Mouse (Mus musculus) megakaryocyte progenitor cell, adult 5-6 weeks (primary cell): Measurements from ENCODE around the gene Ptpn6. TPM values are rescaled to one million over a fixed set of nuclear protein-coding genes. Genes with fewer than 3 reads are reported as not detected.
"Not testable (repeated sequence)": the region's sequence is repeated elsewhere in the genome, so short reads cannot be mapped to it uniquely, and the experiment has no call there.

Experiments
- ATAC-seq: replicated peaks from 2 replicates; pipeline ENCODE4 v1.8.0; 2016; ENCODE audit warnings: mild to moderate bottlenecking, moderate TSS enrichment, inconsistent platforms; ENCODE audit not compliant: poor library complexity
- total RNA-seq, 2 experiments: library from RNA; stranded (forward) in 1 of 2; stranded (reverse) in 1 of 2; fragments of 157-497, 149-512 nt in 1 of 2; fragments of 200-1000 nt in 1 of 2; gene quantifications; 2 replicates each; pipeline versions ENCODE4 v1.2.3 to v1.2.4; 2015 to 2017

Gene Ptpn6
- total RNA-seq, 2 experiments from 2014 or later, result 121 to 466 TPM

DNA sequence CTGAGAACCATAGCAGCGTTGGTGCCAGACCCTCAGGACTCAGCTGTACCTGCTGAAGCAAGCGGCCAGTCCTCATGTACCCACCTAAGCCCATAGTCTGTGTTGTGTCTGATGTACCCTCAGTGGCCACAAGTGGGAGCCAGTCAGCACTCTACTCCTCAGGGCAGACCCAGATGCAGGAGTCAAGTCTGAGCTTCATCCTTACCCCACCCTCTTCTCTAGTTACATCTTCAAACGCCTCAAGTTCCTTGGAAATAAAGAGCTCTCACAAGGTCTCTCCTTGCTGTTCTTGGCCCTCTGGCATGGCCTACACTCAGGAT lies 35.8 kb downstream of the Ptpn6 start:
- ATAC-seq, result peak; percentile 92

DNA sequence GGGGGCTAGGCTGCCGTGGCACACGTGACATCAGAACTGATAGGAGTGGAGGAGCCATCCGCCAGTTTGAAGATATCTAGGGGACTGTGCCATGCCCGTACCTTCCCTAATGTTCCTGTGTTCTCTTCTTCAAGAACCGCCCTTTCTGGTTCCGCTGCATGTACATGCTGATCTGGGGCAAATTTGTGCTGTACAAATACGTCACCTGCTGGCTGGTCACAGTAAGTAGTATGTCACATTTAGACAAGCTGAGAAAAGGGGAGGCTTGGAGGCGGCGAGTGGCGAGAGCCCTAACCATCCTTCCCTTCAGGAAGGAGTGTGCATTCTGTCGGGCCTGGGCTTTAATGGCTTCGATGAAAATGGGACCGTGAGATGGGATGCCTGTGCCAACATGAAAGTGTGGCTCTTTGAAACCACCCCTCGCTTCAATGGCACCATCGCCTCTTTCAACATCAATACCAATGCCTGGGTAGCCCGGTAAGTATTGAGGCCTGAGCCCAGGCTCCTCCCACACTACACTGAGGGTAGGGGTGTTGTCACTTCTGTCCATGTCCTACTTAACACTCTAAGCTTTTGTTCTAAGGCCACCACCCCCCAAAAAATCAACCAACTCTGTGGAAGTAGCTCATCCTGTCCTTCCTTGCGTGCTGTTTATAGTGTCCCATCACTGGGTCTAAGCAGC lies 36.3 kb downstream of the Ptpn6 start:
- ATAC-seq, result 0 out of 2 replicates have a peak, but pooled peaks have one; percentile 18

DNA sequence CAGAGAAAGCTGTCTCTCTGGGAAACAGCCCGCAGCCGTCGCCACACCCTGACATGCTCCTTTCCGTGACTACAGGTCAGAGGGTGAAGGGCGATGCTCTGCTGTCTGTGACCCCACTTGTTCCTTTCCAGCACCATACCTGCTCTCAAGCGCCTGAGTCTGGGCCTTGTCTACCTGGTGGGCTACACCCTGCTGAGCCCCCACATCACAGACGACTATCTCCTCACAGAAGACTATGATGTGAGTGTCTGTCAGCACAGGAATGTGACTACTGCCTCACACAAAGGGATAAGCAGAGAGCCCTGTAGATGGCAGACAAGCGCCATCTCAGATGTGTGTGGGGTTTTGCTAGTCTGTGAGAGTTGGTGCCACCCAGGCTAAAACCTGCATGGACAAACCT lies 37.2 kb downstream of the Ptpn6 start:
- ATAC-seq, result peak; percentile 28; the same call in 1 of the 2 replicates

DNA sequence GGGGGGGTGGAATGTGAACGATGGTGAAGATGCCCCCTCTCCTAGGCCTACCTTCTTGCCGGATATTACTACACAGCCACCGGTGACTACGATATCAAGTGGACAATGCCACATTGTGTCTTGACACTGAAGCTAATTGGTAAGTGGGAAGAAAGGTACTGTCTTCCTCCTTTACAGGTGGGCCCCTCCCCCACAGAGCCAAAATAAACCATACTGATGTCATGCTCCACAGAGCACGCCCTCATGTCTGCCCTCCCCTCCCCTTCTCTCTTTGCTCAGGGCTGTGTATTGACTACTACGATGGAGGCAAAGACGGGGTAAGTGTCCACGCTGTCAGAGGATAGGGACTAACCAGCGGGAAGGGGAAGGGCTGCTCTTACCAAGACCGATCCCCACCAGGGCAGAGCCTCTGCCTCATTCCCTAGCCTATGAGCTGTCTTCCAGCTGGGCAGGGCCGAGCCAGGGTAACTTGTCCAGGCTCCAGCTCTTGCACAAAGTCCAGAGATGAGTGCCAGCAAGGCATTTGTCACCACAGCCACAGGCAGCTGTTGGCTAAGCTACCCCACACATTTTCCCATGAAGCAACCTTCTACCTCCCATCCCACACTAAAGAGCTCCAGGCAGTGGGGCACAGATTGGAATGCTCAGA lies 38.4 kb downstream of the Ptpn6 start:
- ATAC-seq, result no peak

DNA sequence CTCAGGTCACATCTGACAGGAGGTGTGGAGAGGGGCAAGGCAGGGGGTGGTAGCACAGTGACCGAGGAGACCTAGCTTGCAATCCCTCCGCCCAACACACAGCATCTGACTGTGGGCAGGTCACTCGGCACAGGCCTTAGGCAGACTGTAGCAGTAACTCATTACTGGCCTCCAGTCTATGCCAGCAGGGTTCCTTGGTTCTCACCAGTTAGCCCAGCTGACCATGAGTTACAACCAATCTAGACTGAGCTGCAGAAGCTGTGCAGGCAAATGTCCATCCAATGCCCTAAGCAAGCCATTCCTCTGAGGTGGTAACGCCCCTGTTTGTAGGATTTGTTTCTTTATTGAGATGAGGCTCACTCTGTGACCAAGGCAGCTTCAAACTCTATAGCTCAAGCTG lies 39.1 kb downstream of the Ptpn6 start:
- no peak for ATAC-seq

DNA sequence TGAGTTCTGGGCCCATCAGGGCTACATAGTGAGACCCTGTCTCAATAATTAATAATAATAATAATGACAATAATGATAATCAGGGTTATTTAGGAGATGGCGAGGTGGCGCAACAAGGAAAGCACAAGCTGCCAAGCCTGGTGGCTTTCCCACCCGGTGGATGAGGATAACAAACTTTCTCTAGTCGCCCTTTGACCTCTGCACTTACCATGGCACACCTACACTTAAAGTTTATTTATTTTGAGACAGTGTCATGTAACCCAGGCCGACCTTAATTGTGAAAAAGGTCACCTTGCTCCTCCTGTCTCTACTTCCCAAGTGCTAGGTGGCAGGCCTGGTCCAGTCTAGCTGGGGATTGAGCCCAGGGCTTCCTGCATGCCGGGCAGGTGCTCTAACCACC lies 39.8 kb downstream of the Ptpn6 start:
- no peak for ATAC-seq

DNA sequence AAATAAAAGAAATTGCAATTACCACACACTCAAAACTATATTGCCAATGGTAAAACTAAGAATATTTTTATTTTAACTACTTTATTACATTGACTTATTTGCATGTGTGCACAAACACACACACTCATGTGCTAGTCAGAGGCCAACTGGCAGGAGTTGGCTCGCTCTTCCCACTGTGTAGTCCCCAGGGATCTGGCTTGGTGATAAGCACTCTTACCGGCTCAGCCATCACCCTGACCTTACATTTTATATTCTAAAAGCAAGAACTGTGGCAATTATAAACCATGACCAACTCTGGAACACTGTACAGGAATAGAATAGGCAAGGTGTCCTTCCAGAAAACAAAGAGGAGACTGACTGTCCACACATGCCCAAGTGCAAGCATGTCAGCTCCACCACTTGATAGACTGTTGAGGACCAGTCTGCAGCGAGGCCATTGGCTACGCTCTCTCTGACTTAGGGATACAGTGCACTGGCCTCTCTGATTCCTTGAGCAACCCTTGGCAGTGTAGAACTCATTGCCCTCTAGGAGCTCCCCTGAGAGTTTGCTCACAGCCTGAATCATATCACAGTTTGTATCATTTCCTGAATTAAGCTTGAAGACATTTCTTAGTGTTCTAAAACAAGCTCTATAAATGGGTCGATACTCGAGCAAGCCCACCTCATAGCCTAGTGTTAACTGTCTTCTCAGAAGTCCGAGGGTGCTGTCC lies 41.9 kb downstream of the Ptpn6 start:
- no peak for ATAC-seq

DNA sequence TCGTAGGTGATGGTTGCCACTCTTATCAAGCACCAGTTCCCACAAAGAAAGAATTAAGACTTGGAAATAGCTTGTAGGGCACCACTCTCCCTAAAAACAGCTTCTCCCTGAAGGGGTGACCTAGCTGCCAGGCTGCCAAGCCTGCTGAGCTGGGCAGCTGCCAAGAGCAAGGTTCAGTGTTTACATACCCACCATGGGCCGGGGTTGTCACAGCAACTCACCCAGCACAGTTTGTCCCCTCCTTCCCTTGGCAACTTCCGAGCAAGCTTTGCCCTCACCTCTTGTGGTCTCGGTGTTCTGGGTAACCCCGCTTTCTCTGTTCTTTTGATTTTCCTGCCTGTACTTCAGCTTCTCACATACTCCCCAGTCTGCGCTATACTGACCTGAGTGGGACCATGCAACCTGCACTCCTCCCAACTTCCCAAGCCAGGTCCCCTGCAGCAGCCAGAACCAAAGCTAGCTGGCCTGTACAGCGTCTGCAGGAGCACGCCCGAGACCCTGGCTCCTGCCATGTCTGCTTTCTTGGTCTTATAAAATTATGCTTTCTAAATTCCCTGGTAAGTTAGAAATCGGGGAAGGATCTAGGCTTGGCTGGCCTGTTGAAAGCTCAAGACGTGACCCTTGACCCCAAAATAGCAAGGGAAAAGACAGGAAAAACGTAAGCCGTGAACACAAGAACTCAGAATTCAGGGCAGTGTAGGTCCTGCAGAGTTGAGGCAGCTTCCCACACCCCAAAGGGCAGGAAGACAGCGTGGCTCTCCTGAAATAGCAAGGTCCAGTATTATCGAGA lies 44.2 kb downstream of the Ptpn6 start:
- peak; percentile 83 for ATAC-seq

DNA sequence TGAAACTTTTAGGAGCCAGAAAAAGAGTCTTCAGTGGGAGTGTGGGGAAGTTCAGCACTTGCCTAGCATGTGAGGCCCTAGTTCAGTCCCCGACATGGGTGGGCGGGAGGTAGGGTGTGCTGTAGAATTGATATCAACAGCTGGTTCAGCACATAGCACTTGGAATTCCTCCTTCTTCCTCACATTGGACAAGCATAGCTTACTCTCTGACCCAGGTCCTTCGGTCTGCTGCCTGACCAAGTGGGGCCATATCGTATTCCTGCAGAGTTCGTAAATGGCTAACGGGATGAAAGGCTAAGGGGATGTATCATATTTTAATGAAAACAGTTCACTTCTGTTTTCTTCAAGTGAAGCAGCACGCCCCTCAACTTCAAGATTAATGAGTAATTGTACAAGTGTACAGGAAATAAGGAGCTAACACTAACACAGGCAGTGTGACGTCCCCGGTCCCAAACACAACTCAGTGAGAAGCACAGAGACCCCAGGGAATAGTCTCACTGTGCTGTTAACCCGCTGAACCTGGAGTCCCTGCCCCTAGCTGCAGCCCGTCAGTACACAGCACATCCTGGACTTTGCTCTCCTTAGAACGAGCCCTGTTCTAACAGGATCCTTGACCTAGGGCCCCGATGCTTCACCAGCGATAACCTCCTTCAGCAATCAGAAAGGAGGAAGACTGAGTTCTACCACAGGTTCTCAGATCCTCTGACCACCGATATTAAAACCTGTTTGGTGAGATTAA lies 45.1 kb downstream of the Ptpn6 start:
- no peak for ATAC-seq

DNA sequence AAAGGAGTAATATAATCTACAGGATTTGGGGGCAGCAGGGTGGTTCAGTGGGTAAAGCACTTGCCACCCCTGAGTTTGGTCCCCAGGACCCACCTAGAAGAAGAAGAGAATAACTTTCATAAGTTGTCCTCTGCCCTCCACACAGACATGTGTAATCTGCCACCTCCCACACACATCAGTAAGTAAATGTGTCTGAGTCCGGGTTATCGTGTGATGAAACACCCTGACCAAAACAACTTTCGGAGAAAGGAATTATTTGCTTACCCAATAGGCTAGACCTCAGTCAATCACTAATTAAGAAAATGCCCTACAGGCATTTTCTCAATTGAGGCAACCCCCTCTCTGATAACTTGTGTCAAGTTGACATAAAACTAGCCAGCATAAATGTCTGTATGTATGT lies 48.0 kb downstream of the Ptpn6 start:
- ATAC-seq, result no peak

DNA sequence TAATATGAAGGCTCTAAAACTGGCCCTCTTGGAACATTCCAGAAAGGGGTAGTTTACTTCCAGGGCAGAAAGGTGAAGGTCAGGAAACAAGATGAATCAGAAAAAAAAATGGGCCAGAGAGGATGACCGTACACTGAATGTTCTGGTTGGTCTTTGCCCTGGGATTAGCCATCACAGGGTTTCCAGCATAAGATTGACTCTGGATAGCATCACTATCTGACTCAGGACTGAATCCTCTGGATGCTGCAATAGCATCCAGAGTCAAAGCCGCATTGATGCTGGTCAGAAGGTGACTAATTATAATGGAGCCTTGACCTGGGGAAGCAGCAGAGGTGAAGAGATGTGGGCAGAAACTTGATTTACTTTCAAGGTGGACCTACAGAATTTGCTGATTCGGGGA lies 49.5 kb downstream of the Ptpn6 start:
- ATAC-seq, result no peak

DNA sequence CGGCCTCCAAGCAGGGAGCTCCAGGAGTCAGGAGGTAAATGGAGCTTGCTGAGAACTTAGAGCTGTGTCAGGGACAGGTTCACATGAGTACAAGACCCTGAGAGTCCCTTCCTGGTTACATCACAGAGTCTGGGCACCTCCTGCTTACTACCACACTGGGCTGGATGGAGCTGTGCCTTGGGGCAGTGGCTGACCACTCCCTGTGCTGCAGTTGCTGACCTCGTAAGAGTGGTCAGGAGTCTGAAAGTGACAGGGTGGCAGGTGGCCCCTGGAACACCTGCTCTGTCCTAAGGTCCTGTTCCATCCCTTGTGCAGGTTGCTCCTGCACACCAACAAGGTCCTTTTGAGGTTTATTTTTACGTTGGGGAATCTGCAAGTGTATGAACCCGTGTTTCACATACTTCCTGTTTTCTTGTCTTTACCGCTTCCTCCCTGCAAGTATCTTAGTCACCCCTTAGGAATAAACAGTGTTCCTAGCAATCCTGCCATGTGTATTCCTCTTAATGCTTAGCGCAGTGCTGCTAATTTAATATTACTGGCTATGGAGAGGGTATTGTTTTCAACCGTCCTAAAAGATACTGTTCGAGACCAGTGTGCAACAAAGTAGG lies 50.3 kb downstream of the Ptpn6 start:
- ATAC-seq, result peak; percentile 28

DNA sequence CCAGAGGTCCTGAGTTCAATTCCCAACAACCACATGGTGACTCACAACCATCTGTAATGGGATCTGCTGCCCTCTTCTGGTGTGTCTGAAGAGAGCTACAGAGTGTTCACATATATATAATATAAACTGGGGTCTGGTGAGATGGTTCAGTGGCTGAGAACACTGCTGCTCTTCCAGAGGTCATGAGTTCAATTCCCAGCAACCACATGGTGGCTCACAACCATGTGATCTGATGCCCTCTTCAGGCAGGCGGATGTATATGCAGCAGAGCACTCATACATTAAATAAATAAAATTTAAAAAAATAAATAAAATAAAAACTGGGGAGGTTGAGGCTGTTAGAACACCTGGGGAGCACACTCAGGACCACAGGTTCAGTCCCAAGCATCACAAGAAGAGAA lies 51.9 kb downstream of the Ptpn6 start:
- ATAC-seq, result not testable (repeated sequence)

DNA sequence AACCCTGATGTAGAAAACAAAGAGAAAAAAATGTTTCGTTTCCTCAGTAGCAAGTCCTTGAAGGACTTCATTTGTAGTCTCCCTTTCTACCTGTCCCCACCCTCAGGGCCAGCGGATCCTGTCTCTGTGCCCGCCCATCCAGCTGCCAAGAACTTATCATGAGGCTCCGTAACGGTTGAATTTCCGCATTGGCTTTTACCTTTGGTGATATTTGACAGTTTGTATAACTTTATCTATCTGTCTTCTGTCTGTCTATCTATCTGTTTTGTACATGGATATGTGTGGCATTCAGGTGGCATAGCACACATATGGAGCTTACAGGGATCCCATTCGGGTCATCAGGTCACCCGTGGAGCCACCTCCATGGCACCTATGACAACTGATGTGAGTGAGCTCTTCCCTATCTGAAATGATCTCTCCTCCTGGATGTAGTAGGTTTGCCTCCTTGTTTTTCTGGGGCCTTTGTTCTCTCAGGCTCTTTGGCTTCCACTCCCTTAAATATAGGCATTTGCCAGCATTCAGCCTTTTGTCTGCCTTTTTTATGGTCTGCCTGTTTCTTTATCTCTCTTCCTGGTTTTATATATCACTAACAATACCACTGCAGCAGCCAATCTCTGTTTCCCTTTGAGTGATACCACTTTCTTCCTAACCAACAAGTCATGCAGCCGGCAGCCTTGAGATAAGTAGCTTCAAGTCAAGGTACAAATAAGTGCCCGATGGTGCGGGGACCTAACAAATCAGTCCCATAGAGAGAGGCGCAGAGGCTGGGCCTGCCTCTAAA lies 52.7 kb downstream of the Ptpn6 start:
- ATAC-seq, result peak; percentile 74

DNA sequence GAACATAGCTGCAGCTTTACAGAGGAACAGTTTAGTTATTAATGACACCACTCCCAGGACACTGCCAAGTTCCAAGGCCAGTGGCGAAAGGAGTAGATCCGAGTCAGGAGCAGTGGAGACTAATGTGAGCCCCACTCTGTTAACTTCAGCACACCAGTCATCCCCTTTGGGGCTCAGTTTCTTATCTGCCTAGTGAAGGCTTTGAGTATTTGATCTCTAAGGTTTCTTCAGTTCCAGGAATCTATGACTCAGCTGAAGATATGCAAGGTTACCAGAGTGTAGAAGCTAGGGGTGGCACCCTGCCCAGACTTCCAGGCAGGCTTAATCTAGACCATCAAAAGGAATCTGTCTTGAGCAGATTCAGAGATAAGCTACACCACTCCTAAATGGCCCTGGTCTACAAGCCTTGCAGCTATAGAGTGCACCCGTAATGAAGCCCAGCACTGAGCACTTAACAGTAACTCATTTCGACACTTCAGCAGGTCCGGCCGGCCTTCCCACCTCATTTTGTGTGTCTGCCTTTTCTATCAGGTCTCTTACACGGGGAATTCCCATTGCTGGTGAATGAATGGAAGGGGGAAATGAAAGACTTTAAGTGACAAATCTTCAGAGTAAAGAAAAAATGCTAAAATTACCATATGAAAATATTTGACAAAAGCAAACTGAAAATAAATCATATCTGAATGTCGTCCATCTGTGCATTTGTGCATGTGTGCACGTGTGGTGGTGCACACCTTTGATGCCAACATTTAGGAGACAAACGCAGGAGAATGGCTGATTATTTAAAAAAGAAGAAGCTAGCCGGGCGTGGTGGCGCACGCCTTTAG lies 54.7 kb downstream of the Ptpn6 start:
- peak; percentile 35 for ATAC-seq

DNA sequence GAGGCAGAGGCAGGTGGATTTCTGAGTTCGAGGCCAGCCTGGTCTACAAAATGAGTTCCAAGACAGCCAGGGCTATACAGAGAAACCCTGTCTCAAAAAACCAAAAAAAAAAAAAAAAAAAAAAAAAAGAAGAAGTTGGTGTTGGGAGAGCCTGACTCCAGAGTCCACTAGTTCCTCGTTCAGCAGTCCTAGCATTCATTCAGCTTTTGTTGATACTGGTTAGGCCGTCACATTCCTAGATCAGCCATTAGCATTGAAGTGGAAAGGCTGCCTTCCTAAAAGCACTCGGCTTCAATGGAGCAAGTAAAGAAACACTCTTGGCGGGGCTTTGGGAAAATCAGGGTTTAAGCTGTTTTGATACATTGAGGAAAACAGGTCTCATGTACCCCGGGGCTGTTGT lies 56.2 kb downstream of the Ptpn6 start:
- not testable (repeated sequence) for ATAC-seq

DNA sequence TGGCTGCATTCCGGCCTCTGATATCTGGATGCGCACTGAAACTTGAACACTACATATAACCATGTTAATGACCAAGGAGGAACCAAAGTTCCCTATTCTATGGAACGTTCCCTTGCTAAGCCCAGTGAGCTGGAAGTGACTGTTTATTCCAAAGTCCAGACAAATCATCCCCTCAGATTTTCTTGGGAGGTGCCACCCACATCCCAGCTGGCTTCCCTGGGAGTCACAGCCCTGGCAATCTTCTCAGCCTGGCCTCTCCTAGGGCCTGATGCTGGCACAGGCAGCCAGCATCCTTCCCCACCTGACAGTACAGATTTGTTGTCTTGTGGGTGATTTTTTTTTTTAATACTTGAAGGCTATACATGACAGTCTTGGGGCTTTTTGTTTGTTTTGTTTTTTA lies 59.0 kb downstream of the Ptpn6 start:
- no peak for ATAC-seq

DNA sequence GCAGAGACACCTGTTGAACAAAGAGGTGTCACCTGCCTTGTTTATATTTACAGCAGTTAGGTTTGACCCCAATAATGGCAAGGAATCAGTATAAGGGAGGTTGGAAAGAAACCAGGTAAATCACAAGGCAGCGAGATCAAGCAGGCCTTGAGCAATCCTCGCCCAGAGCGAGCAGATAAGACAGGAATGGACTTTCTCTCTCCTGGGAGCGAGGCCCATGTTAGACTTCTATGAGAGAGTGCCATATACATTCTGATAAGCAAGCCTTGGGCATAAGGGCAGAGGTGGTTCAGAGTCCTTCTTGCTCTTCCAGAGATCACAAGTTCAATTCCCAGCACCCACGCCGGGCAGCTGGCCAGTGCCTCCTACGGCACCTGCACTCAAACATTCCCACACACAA lies 59.7 kb downstream of the Ptpn6 start:
- no peak for ATAC-seq

DNA sequence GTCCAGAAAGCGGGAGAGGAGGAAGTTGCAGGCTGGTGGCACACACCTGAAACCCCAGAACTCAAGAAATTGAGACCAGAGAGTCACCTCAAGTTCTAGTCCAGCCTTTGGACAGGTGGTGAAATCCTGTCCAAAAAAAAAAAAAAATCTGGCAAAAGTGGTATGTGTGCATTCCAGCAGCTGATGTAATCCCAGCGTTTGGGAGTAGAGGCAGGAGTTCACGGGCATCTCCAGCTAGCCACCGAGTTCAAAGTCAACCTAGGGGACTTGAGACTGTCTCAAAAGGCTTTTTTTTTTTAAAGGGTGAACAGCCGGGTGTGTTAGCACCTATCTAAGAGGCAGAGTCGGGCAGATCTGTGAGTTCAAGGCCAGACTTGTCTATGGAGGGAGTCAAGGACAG lies 62.3 kb downstream of the Ptpn6 start:
- no peak for ATAC-seq
